Mouse (Mus musculus) inflammation-experienced regulatory T-cells, adult 6 months (primary cell): ENCODE results near the gene Cyp4f14. TPM values are rescaled to one million over a fixed set of nuclear protein-coding genes. Genes with fewer than 3 reads are reported as not detected.
A peak's percentile ranks its signal among the peaks of the same experiment; 100 is the strongest.
"Not testable (repeated sequence)": the region's sequence is repeated elsewhere in the genome, so short reads cannot be mapped to it uniquely, and the experiment has no call there.

ENCODE experiments used
- ATAC-seq: one replicate; pipeline ENCODE4 v1.8.0; 2017
- polyA plus RNA-seq, 3 experiments: library from polyadenylated mRNA; unstranded; fragments of 100-300 nt; shearing (Covaris generic); gene quantifications; one replicate each; pipeline ENCODE4 v1.2.1; 2017

The Cyp4f14 gene
- polyA plus RNA-seq, 3 experiments from 2014 or later, result not detected

GRCm38 (mm10) chr17:32891239-32892180 lies 25.6 kb downstream of the Cyp4f14 start, which contains the start of gene Zfp870:
Gene Zfp870, minus strand, starts transcription at chr17:32891642.
- ATAC-seq, result peak; percentile 92

- ATAC-seq, result peak; percentile 19
Measured at GRCm38 (mm10) chr17:32890852-32891238, 26.3 kb downstream of the Cyp4f14 start.

- no peak for ATAC-seq
Measured at GRCm38 (mm10) chr17:32889611-32890010, 27.5 kb downstream of the Cyp4f14 start.

DNA sequence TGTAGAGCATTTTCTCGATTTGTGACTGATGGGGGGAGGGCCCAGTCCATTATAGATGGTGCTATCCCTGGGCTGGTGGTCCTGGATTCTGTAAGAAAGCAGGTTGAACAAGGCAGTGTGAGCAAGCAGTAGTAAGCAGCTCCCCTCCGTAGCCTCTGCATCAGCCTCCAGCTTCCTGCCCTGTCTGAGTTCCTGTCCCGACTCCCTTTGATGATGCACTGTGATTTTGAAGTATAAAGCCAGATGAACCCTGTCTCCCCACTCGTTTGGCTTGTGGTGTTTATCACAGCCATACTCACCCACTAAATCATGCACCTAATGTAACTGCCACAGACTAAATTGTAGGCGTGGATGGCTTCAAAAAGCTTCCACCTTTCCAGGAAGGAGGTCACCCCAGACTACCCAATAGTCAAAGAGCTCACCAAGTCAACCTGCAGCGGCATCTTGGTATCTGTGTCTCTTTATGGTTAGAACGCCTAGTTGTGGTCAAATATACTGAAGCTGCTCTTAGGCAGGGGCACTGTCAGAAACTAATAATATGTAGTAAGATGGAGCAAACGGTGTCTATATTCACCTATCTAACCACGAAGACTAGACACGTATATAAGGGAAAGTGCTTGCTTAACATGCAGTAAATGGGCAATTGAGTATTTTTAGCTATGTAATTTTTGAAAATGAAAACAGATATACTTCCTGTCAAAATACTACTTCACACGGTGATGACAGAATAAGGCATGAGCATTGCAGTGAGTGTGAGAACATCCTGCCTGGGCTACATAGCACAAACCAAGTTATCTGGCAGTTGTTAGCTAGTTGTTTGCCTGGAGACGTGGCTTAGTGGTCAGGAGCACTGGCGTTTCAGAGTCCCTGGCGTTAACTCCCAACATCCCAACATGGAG lies 36.6 kb downstream of the Cyp4f14 start:
- ATAC-seq, result peak; percentile 77

DNA sequence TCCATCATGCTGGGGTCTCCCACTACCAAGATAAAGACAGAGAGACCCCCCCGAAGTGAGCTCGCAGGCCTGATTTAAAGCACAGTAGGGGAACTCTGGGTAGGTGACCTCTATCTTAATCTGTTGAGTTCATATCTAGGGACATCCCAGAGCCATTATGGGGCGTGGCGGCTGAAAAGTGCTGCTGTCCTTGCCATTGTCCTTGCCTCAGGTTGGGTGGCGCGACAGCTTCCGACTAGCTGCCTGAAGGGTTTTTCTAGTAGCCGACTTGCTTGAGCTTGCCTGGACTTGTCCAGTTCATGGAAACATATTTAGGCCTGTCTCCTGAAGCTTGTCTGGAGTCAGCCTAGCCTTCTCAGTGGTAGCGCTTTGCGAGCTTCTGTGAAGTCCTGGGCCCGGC lies 38.4 kb downstream of the Cyp4f14 start:
- no peak for ATAC-seq

DNA sequence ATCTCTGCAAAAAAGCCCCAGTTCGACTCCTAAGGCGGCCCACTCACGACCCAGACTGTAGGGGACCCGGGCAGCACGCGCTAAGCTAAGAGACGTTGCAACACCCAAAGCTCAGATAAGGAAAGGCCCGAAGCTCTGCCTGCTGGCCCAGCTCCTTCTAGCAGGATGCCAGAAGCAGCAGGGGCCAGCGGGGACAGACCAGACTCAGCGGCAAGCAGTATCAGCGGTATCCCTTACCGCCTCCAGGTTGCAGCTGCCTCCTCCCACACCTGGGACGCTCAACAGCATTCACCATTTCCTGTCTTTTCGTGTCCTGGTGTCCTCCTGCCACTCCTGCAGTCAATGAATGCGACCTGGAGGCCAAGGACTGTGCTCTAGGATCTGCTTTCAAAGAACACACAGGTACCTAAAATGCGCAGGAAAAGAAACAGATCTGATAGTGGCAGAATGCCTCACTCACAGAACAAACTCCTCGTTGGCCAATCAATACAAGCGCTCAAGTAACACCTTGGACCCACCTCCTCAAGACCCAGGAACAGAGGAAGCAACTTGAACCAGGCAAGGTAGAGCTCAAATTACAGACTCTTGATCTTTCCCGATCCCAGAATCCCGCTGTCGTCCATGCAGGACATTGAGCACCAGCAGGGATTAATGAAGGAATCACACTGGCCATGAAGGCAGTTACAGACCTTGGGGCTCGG lies 39.5 kb downstream of the Cyp4f14 start:
- no peak for ATAC-seq

DNA sequence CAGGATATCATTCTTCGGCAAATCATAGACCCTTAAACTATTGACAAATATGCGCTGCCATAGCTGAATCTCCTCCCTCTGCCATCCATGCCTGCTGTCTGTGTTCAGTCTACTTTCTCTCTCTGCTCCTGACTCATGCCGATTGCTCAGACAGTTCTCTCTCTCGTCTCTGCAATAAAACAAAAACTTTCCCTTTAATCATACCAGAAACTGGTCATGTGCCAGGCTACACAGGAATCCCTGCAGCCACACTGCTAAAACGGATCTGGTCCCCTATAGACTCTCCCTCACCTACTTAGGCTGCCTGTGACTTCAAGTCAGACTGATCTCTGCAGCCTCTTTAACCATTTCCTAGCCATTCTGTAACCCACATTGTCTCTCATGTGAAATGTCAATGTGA lies 44.4 kb downstream of the Cyp4f14 start:
- no peak for ATAC-seq

DNA sequence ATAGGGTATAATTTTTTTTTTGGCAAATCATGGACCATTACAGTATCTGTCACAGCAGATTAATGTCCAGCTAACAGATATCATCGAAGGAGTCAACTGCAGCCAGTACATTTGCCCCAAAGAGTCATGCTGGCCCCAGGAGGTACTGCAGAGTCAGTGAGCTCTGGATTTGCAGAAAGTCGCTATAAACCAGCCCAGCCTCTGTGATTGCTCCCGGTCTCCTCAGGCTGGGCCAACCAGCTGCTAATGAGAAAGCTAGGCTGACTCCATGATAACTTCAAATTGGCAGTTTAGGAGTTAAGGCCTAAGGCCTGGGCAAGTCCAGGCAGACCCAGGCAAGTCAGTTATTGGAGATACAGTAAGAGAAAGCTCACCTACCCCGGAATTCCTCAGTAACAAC lies 45.1 kb downstream of the Cyp4f14 start:
- ATAC-seq, result no peak

DNA sequence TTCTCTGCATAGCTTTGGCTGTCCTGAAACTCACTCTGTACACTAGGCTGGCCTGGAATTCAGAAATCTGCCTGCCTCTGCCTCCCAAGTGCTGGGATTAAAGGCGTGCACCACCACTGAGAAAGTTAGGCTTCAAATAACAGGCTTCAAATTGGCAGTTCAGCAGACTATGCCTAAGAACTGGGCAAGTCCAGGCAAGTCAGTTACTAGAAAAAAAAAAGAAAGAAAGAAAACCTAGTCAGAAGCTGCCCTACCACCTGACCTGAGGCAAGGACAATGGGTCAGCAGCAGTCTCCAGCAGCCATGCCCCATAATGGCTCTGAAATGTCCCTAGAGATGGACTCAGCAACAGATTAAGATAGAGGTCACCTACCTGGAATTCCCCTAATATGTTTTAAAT lies 45.7 kb downstream of the Cyp4f14 start:
- no peak for ATAC-seq

GRCm38 (mm10) chr17:32867266-32867665 lies 49.9 kb downstream of the Cyp4f14 start:
- ATAC-seq, result peak; percentile 35

DNA sequence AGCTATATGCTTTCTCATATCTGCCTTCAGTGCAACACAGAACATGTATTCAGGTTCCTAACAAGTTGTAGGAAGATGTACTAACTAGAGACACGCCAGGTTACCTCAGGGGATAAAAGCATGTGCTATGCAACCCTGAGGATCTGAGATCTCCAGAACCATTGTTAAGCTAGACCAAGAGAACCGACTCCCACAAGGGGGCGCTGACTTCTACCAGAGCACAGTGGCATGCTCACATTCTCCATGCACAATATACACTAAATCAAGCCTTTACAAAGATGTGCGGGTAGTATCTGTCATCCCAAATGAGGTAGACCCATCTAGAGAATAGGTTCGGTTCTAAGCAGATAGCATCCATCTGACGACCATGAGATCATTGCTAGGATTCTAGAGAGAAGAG lies 60.4 kb downstream of the Cyp4f14 start:
- not testable (repeated sequence) for ATAC-seq

Other genes with a start within 250 kb of the Cyp4f14 start
- gene Cyp4f15, start 231.7 kb downstream of the Cyp4f14 start, polyA plus RNA-seq, result not detected
- gene Zfp871, start 129.1 kb downstream of the Cyp4f14 start, polyA plus RNA-seq, result 10 to 100 TPM; 36.0 to 59.7 (median 40.2) TPM
- gene Zfp811, start 107.4 kb downstream of the Cyp4f14 start, polyA plus RNA-seq, result under 1 TPM in 2 of 3 experiments, not detected in 1; 0.52 to 0.62 TPM
- 1 to 10 TPM; 5.2 to 8.0 (median 7.6) TPM for gene Zfp799, start 87.1 kb downstream of the Cyp4f14 start, polyA plus RNA-seq
- gene Zfp870, start 25.7 kb downstream of the Cyp4f14 start, polyA plus RNA-seq, result 10 to 100 TPM in 2 of 3 experiments, 1 to 10 TPM in 1; 9.1 to 12.9 (median 10.7) TPM
- 10 to 100 TPM; 14.5 to 83.3 (median 55.8) TPM for gene Cyp4f13, start 30.1 kb upstream of the Cyp4f14 start, polyA plus RNA-seq
- gene Zfp472, start 48.5 kb upstream of the Cyp4f14 start, polyA plus RNA-seq, result 10 to 100 TPM; 23.9 to 28.3 (median 25.7) TPM
- 10 to 100 TPM; 14.5 to 20.2 (median 17.4) TPM for gene Zfp952, start 75.8 kb upstream of the Cyp4f14 start, polyA plus RNA-seq
- 10 to 100 TPM in 1 of 3 experiments, 1 to 10 TPM in 2; 8.7 to 11.9 (median 8.9) TPM for gene Zfp763, start 116.1 kb upstream of the Cyp4f14 start, polyA plus RNA-seq
- gene 4921501E09Rik, start 150.7 kb upstream of the Cyp4f14 start, polyA plus RNA-seq, result not detected
- 1 to 10 TPM; 6.0 to 7.3 (median 6.3) TPM for gene Zfp563, start 172.0 kb upstream of the Cyp4f14 start, polyA plus RNA-seq
- gene Morc2b, start 222.3 kb upstream of the Cyp4f14 start, polyA plus RNA-seq, result not detected